Mouse (Mus musculus) neural tube, embryonic 15.5 days (tissue): Measurements from ENCODE around the gene Pam. TPM values are rescaled to one million over a fixed set of nuclear protein-coding genes. Genes with fewer than 3 reads are reported as not detected.
"Not testable (repeated sequence)": the region's sequence is repeated elsewhere in the genome, so short reads cannot be mapped to it uniquely, and the experiment has no call there.

ENCODE experiments used
- ATAC-seq: fragments of 200-750 bp; cut with Nextera tagmentation; 2 replicates; pipeline ENCODE4 v1.8.0; 2017; ENCODE audit warnings: mild to moderate bottlenecking, moderate TSS enrichment, moderate library complexity; ENCODE audit not compliant: low FRiP score
- H3K27ac ChIP-seq: fragments of 300-500 bp; sonication (generic); replicated peaks from 2 replicates; pipeline ENCODE4 v1.5.1; 2015; ENCODE audit warnings: mild to moderate bottlenecking, inconsistent platforms
- H3K27me3 ChIP-seq: fragments of 300-500 bp; sonication (generic); replicated peaks from 2 replicates; pipeline ENCODE4 v1.6.1; 2015; ENCODE audit warnings: inconsistent platforms
- H3K36me3 ChIP-seq: fragments of 300-500 bp; sonication (generic); 2 replicates; pipeline ENCODE4 v1.6.1; 2015; ENCODE audit warnings: inconsistent platforms
- H3K4me1 ChIP-seq: fragments of 300-500 bp; sonication (generic); 2 replicates; pipeline ENCODE4 v1.6.1; 2015; ENCODE audit warnings: inconsistent platforms
- H3K4me2 ChIP-seq: fragments of 300-500 bp; sonication (generic); 2 replicates; pipeline ENCODE4 v1.6.1; 2015; ENCODE audit warnings: inconsistent platforms, mild to moderate bottlenecking, moderate library complexity
- H3K4me3 ChIP-seq: fragments of 300-500 bp; sonication (generic); replicated peaks from 2 replicates; pipeline ENCODE4 v1.5.1; 2015; ENCODE audit warnings: mild to moderate bottlenecking, inconsistent platforms
- H3K9ac ChIP-seq: fragments of 300-500 bp; sonication (generic); replicated peaks from 2 replicates; pipeline ENCODE4 v1.6.1; 2015; ENCODE audit warnings: mild to moderate bottlenecking, inconsistent platforms
- H3K9me3 ChIP-seq: fragments of 300-500 bp; sonication (generic); replicated peaks from 2 replicates; pipeline ENCODE4 v1.6.1; 2016; ENCODE audit warnings: inconsistent platforms
- WGBS: fragments of 180-500 bp; shearing (Covaris S2); methylation state at CpG from one replicate; pipeline ENCODE4 v1.1.7; 2015; ENCODE audit warnings: mixed read lengths; 5-methylcytosine and 5-hydroxymethylcytosine counted together
- polyA plus RNA-seq: library from polyadenylated mRNA; unstranded; fragments of >200 nt; fragmentation: Nextera tagmentation; extraction: Ambion mirVana; gene quantifications from 2 replicates; pipeline ENCODE4 v1.2.1, GENCODE M21; 2015

Pam gene
- polyA plus RNA-seq, 1 experiment from 2014 or later, result 31.8 TPM

DNA sequence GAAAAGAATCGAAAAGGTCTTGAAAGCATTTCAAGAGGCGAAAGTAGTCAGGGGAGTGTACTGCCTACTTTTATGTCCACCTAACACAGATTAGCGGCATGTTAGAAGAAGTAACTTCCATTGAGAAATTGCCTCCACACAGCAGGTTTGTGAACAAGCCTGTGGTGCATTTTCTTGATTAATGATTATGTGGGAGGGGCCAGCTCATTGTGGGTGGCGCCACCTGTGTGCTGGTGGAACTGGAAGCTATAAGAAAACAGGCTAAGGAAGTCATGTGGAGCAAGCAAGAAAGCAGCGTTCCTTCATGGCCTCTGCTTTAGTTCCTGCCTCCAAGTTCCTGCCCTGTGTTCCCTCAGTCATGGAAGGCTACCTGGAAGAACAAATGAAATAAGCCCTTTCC is 67.0 kb downstream of the Pam start:
- no peak for ATAC-seq
- Histone ChIP-seq H3K4me1 (no peaks in the 10 kb centered on the region), H3K9me3 (no peaks in the 10 kb centered on the region), H3K27me3 (no peaks in the 10 kb centered on the region), H3K4me2 (no peak overlapping the region), H3K9ac (no peak overlapping the region), H3K4me3 (no peak overlapping the region), H3K27ac (no peak overlapping the region), H3K36me3 (no peaks in the 10 kb centered on the region)
- WGBS, result 89% methylated on average over 5 of the region's 5 CpGs

DNA sequence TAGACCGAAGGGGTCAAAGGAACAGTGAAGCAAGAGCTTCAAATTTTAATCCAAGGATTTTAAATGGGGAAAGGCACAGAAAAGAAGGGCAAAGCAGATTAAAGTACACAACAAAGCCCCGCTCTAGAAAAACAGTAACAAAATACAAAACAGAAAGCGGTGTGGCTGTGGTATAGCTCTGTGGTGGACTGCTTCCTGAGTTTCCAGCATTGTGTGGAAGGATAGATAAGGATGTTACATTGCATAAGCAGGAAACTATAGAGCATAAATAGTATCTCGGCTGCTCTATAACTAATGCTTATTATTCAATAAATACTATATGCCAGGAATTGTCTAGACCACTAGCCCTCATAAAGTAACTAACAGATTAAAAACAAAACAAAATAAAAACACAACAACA is 67.5 kb downstream of the Pam start:
- Histone ChIP-seq H3K36me3 (no peaks in the 10 kb centered on the region), H3K4me2 (no peak overlapping the region), H3K27ac (no peak overlapping the region), H3K9ac (no peak overlapping the region), H3K27me3 (no peaks in the 10 kb centered on the region), H3K9me3 (no peaks in the 10 kb centered on the region), H3K4me1 (no peaks in the 10 kb centered on the region), H3K4me3 (no peak overlapping the region)
- WGBS, result 94% methylated on average over 4 of the region's 4 CpGs
- ATAC-seq, result no peak

DNA sequence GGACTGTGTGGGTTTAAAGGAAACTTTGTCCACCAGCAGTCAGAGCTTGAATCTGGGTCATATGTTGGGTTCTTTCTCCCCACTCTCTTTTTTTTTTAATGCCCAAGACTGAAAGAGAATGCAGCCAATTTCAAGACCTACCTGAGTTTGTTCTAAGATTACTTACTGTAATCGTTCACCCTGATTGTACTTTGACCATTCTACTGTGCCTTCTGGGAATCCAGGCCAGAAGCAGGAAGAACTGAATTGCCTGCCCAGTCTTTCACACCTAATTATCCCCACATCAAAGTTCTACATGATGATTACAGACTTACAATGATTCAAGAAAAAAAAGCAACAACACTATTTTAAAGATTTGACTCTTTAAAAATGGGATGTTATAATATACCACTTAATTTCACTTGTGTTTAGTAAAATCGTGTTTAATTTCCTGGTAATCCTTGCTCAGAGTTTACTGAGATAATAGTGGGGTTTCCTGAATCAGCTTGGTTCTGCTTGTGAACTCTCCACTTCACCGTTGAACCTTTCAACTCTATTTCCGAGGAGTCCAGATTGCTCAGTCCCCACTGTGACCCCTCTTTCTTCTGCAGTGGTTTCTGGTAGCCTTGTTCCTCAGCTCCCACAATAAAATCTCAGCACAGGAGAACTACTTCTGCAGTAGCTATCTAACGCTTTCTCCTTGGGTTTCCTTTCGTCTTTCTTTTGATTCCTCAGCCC is 69.4 kb downstream of the Pam start:
- no peak overlapping the region for H3K4me2 ChIP-seq
- no peaks in the 10 kb centered on the region for H3K27me3 ChIP-seq
- no peak overlapping the region for H3K9ac ChIP-seq
- no peak for ATAC-seq
- H3K36me3 ChIP-seq, result no peaks in the 10 kb centered on the region
- H3K4me1 ChIP-seq, result no peaks in the 10 kb centered on the region
- no peaks in the 10 kb centered on the region for H3K9me3 ChIP-seq
- WGBS, result 77% methylated on average over 6 of the region's 6 CpGs
- no peak overlapping the region for H3K4me3 ChIP-seq
- no peak overlapping the region for H3K27ac ChIP-seq

DNA sequence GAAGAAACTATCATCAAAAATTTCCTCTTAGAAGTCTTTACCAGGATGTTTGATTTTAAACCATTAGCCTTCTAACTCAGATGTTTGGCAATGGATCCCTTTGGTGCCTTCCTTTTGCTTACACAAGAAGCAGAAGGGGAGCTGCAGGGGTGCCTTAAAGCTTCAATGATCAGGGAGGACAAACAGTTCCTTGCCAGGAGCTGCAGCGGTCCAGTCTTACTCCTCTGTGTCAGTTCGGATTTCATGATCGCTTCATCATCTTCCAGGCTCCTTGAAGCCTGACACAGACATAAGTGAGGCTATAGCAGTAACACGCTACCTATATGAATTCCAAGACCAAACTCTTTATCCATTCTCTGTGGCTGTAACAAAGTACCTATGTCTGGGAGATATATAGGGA is 71.6 kb downstream of the Pam start:
- H3K27ac ChIP-seq, result no peak overlapping the region

DNA sequence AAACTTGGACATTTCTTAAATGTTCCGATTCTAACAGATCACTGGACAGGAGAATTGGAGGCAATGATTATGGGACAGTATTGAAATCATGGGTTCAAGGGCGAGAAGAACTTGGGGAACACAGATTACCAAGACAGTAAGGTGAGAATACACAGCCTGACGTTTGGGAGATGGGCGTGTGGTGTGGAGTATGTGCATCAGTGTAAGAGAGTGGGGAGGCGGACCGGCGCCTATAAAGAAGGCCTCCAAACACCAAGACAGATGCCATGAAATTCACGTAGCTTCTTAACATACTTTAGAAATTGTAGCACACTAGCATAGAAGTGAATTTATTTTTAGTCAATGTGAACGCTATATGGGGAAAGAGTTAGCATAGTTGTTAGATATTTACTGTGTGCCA is 76.5 kb downstream of the Pam start:
- H3K9me3 ChIP-seq, result no peaks in the 10 kb centered on the region
- H3K4me3 ChIP-seq, result no peak overlapping the region
- H3K27me3 ChIP-seq, result no peaks in the 10 kb centered on the region
- no peaks in the 10 kb centered on the region for H3K4me1 ChIP-seq
- H3K4me2 ChIP-seq, result no peak overlapping the region
- WGBS, result 88% methylated on average over 9 of the region's 9 CpGs
- H3K9ac ChIP-seq, result no peak overlapping the region
- H3K27ac ChIP-seq, result no peak overlapping the region
- no peaks in the 10 kb centered on the region for H3K36me3 ChIP-seq
- ATAC-seq, result no peak

More for the DNA sequence above, 71.6 kb downstream of the Pam start:
- 91% methylated on average over 4 of the region's 4 CpGs for WGBS
- Histone ChIP-seq H3K4me2 (no peak overlapping the region), H3K4me1 (no peaks in the 10 kb centered on the region), H3K9ac (no peak overlapping the region), H3K36me3 (no peaks in the 10 kb centered on the region), H3K27me3 (no peaks in the 10 kb centered on the region), H3K4me3 (no peak overlapping the region), H3K9me3 (no peaks in the 10 kb centered on the region)
- no peak for ATAC-seq

DNA sequence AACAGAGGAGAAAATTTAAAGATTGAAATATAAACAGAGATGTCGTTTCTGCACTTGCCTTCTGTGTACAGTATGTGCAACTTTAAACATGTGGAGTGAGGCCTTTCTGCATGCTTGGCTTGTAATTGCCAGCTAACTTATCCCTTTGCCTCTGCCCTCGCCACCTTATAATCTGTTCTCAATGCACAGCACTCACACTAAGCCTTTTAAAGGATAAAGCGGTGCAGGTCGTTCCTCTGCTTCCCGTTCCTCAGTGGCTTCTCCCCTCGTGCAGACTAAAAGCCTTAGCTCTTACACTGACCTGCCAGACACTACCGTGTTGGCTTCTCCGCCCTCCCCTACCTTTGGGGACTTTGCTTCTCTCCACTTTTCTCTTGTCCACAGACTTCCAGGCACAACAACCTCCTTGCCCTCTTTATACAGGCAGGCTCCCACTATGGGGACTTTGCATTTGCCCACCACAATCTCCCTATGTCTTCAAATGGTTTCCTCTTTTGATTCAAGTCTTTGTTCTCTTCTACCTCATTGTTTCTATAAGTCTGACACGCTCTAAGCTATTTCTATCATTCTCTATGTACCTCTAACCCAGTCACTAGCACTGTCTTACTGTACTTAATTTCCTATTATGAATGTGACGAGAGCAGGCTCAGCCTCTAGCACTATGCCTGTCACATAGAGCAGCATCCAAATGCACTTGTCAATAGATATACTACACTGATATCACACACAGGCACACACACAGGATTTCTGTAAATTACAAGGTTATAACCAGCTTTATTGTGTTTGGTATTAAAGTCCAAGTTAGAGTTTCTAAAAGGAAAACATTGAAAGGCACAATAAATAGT is 79.2 kb downstream of the Pam start:
- H3K27me3 ChIP-seq, result no peaks in the 10 kb centered on the region
- no peak overlapping the region for H3K4me2 ChIP-seq
- ATAC-seq, result peak; percentile 34; the same call in 1 of the 2 replicates
- H3K9ac ChIP-seq, result no peak overlapping the region
- no peaks in the 10 kb centered on the region for H3K9me3 ChIP-seq
- H3K36me3 ChIP-seq, result no peaks in the 10 kb centered on the region
- H3K4me1 ChIP-seq, result no peaks in the 10 kb centered on the region
- H3K27ac ChIP-seq, result 0 out of 2 replicates have a peak overlapping the region, but pooled peaks have one; percentile 42
- WGBS, result 58% methylated on average over 10 of the region's 10 CpGs
- H3K4me3 ChIP-seq, result no peak overlapping the region

DNA sequence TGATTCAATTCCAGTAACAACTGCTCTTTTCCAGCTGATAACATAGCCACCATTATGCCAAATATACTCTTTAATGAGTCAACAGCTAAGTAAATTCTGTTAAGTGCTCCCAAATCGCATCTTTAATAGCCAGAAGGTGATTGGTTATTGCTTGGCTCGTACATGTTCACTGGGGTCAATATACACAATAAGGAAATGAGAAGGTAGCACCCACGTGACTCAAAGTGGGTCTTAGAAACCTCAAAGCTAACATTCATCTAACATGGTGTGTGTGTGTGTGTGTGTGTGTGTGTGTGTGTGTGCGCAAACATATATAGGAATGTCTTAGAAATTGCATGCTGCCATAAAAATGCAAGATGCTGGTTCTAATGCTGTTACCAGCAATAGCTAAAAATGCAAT is 79.9 kb downstream of the Pam start:
- no peaks in the 10 kb centered on the region for H3K9me3 ChIP-seq
- H3K4me2 ChIP-seq, result no peak overlapping the region
- WGBS, result 52% methylated on average over 4 of the region's 4 CpGs
- no peaks in the 10 kb centered on the region for H3K4me1 ChIP-seq
- no peak overlapping the region for H3K9ac ChIP-seq
- H3K4me3 ChIP-seq, result no peak overlapping the region
- no peaks in the 10 kb centered on the region for H3K27me3 ChIP-seq
- no peaks in the 10 kb centered on the region for H3K36me3 ChIP-seq
- peak; percentile 58; the same call in 1 of the 2 replicates for ATAC-seq
- 0 out of 2 replicates have a peak overlapping the region, but pooled peaks have one; percentile 42 for H3K27ac ChIP-seq

DNA sequence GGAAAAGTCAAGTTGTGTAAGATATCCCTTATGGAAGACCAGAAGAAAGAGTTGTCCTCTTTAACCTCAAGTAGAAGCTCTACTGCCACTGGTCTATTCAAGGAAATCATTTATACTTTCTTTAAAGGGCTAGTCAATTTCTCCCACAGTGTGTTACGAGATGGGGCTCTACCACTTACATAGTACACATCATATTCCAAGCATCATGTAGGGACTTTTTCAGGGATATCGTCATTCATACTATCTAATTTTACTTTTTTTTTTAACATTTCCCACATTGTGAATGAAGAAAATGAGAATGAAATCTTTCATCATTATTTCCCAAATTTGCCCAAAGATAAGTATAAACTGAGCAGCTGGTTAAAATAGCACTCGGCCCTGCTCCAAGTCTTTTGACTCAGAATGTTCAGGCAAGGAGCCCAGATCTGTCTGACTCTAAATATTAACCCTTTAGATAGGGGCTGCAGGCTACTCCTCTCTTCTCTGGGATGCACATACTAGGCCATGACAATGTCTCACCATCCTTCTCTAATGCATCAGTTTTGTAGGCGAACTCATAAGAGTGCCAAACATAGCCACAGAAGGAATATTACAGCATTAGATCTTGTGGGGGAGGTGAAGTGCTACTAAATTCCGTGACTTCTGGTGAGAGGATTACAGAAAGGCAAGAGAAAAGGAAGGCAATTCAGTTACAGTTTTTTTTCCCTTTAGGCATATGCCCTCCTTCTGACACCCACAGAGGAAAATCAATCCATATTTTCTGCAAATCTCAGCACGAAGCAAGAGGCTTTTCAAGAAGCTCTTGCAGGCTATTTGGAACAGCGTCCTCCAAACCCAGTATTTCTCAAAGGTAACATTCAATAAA is 92.7 kb downstream of the Pam start:
- H3K9me3 ChIP-seq, result no peaks in the 10 kb centered on the region
- WGBS, result 61% methylated on average over 7 of the region's 7 CpGs
- H3K27me3 ChIP-seq, result no peaks in the 10 kb centered on the region
- no peak overlapping the region for H3K9ac ChIP-seq
- H3K4me2 ChIP-seq, result no peak overlapping the region
- no peak overlapping the region for H3K4me3 ChIP-seq
- peak overlapping the region; percentile 56; the same call in 1 of the 2 replicates for H3K27ac ChIP-seq
- peaks cover 6% of the 10 kb centered on the region for H3K4me1 ChIP-seq
- peak; percentile 50; the same call in 1 of the 2 replicates for ATAC-seq
- H3K36me3 ChIP-seq, result no peaks in the 10 kb centered on the region

DNA sequence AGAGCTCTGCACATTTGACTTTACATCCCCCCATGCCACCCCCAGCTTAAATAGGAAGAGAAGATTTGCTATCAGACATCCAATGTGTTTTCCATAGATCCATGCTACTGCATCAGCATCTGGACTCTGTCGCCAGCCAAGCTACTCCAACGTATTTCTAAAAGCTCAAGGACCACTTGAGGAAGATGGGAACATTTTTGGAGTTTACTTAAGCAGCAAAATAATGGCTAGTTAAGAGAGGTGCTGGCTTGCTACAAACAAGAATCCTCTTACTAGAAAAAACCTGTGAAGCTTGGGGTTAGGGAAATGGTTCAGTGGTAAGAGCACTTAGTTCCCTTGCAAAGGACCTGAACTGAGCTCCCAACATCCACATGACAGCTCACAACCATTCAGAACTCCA is 96.0 kb downstream of the Pam start:
- Histone ChIP-seq H3K4me2 (no peak overlapping the region), H3K36me3 (no peaks in the 10 kb centered on the region), H3K4me1 (peaks cover 6% of the 10 kb centered on the region), H3K27me3 (no peaks in the 10 kb centered on the region), H3K4me3 (no peak overlapping the region), H3K27ac (no peak overlapping the region), H3K9me3 (no peaks in the 10 kb centered on the region), H3K9ac (no peak overlapping the region)
- 91% methylated on average over 2 of the region's 2 CpGs for WGBS
- no peak for ATAC-seq

DNA sequence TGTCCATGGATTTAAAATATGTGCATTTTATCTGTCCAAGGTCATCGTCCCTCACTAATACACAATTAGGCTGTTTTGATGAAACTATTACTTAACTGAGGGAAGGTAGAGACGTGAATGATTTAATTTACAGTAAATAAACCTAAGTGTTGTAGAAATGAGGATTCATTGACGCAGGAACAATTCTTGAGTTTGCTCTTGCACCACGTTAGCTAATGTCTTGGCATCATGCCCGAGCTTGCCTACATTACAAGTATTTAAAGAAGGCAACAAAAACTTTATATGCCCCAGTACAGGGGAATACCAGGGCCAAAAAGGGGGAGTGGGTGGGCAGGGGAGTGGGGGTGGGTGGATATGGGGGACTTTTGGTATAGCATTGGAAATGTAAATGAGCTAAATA is 96.5 kb downstream of the Pam start:
- 51% methylated on average over 5 of the region's 5 CpGs for WGBS
- not testable (repeated sequence) for H3K4me2 ChIP-seq, H3K4me3 ChIP-seq, H3K9ac ChIP-seq, H3K9me3 ChIP-seq, H3K36me3 ChIP-seq, H3K27me3 ChIP-seq, H3K4me1 ChIP-seq, ATAC-seq, H3K27ac ChIP-seq

DNA sequence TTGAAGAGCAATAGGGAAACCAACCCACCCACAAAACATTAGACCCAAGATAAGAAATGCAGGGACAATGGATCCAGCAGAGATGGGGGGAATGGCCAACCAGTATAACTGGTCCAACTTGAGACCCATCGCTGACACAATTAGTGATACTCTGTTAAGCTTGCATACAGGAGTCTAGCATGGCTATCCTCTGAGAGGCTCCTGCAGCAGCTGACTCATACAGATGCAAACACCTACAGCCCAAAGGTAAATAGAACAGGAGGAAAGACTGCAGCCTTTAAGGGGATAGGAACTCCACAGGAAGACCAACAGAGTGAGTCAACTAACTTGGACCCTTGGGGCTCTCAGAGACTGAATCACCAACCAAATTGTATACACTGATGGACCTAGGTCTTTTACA is 98.4 kb downstream of the Pam start:
- no peak overlapping the region for H3K9ac ChIP-seq
- ATAC-seq, result no peak
- H3K27ac ChIP-seq, result no peak overlapping the region
- no peak overlapping the region for H3K4me3 ChIP-seq
- H3K9me3 ChIP-seq, result no peaks in the 10 kb centered on the region
- WGBS, result 87% methylated on average over 1 of the region's 1 CpGs
- H3K4me1 ChIP-seq, result no peaks in the 10 kb centered on the region
- H3K4me2 ChIP-seq, result no peak overlapping the region
- H3K36me3 ChIP-seq, result no peaks in the 10 kb centered on the region
- H3K27me3 ChIP-seq, result no peaks in the 10 kb centered on the region
